Mouse (Mus musculus): Measurements from ENCODE around the gene Tmem98. TPM values are rescaled to one million over a fixed set of nuclear protein-coding genes. Genes with fewer than 3 reads are reported as not detected.

Gene Tmem98
- polyA plus RNA-seq, 1 experiment from 2014 or later = 18.2 TPM

DNA sequence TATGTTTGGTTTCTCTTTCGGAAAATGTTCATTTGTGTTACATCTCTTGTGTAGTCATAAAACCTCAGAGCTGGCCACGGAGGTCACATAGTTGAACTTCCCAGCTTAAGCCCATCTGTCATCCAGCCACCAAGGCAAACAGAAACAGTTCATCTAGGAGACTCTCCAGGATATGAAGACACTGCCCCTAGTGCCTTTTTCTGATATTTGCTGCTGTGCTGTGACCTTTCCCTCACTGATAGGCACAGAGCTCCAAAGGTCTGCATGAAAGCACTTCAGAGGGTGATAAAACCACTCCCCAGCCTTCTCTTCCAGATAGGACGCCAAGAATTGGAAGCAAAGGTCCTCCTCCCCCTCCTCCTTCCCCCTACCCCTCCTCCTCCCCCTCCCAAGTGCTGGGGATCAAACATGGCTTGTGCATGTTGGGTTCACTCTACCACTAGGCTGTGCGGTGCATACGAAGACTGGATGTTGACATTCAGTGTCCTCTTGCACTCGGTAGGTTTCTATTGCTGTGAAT, 1.4 kb upstream of the Tmem98 start:
- no peak overlapping the region for H3K9ac ChIP-seq (ENCODE audit: low read depth, low read length)
- H3K9me3 ChIP-seq (ENCODE audit: control insufficient read depth, low read length) = no peaks in the 10 kb centered on the region
- no peak overlapping the region for H3K4me2 ChIP-seq (ENCODE audit: low read length)
- no peak for ATAC-seq
- H3K27ac ChIP-seq (ENCODE audit: low read depth, low read length) = no peak overlapping the region
- no peaks in the 10 kb centered on the region for H3K27me3 ChIP-seq (replicated peaks; ENCODE audit: control insufficient read depth, insufficient read depth, low read length)
- H3K36me3 ChIP-seq (ENCODE audit: control insufficient read depth, insufficient read depth, low read length) = no peaks in the 10 kb centered on the region
- H3K4me3 ChIP-seq (ENCODE audit: low read length) = no peak overlapping the region
- WGBS = 71% methylated on average over 6 of the region's 6 CpGs
- peaks cover 10% of the 10 kb centered on the region for H3K4me1 ChIP-seq (ENCODE audit: control insufficient read depth, insufficient read depth, low read depth, low read length)

GRCm38 (mm10) chr11:80809666-80809992, 346 bp upstream of the Tmem98 start:
- peak overlapping the region; percentile 77 for H3K9ac ChIP-seq (ENCODE audit: low read depth, low read length)
- H3K9me3 ChIP-seq (ENCODE audit: control insufficient read depth, low read length) = no peaks in the 10 kb centered on the region
- peaks cover 10% of the 10 kb centered on the region for H3K4me1 ChIP-seq (ENCODE audit: control insufficient read depth, insufficient read depth, low read depth, low read length)
- 27% methylated on average over 6 of the region's 6 CpGs for WGBS
- peak overlapping the region; percentile 97 for H3K4me2 ChIP-seq (ENCODE audit: low read length)
- 0 out of 2 replicates have a peak, but pooled peaks have one; percentile 17 for ATAC-seq
- H3K27me3 ChIP-seq (replicated peaks; ENCODE audit: control insufficient read depth, insufficient read depth, low read length) = no peaks in the 10 kb centered on the region
- no peak overlapping the region for H3K27ac ChIP-seq (ENCODE audit: low read depth, low read length)
- peak overlapping the region; percentile 57; the same call in 1 of the 2 replicates for H3K4me3 ChIP-seq (ENCODE audit: low read length)
- H3K36me3 ChIP-seq (ENCODE audit: control insufficient read depth, insufficient read depth, low read length) = no peaks in the 10 kb centered on the region

- H3K4me1 ChIP-seq (ENCODE audit: control insufficient read depth, insufficient read depth, low read depth, low read length) = peaks cover 10% of the 10 kb centered on the region
- 0 out of 2 replicates have a peak overlapping the region, but pooled peaks have one; percentile 16 for H3K9ac ChIP-seq (ENCODE audit: low read depth, low read length)
- H3K9me3 ChIP-seq (ENCODE audit: control insufficient read depth, low read length) = no peaks in the 10 kb centered on the region
- H3K4me2 ChIP-seq (ENCODE audit: low read length) = peak overlapping the region; percentile 97
- ATAC-seq = no peak
- no peaks in the 10 kb centered on the region for H3K36me3 ChIP-seq (ENCODE audit: control insufficient read depth, insufficient read depth, low read length)
- WGBS = 19% methylated on average over 5 of the region's 5 CpGs
- no peaks in the 10 kb centered on the region for H3K27me3 ChIP-seq (replicated peaks; ENCODE audit: control insufficient read depth, insufficient read depth, low read length)
- peak overlapping the region; percentile 57 for H3K4me3 ChIP-seq (ENCODE audit: low read length)
- H3K27ac ChIP-seq (ENCODE audit: low read depth, low read length) = no peak overlapping the region
Measured at GRCm38 (mm10) chr11:80811156-80811555, 1.2 kb downstream of the Tmem98 start.

DNA sequence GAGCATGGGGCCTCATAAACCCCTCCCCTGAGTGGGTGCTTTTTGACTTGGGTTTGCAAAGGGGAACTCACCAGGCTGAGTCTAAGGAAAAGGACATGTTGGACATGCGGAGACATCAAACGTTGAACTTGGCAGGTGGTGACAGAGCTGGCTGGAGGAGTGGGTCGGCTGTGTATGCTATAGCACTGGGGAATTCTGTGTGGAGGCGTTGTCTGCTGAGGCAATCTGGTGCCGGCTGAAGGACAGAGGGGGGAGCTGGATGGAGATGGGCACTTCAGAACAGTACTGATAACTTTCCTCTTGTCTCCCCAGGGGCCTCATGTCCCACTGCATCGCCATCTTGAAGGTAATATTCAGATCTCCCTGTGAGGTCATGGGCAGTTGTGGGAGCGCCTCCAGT, 5.4 kb downstream of the Tmem98 start:
- Histone ChIP-seq H3K36me3 (ENCODE audit: control insufficient read depth, insufficient read depth, low read length) (no peaks in the 10 kb centered on the region), H3K27me3 (replicated peaks; ENCODE audit: control insufficient read depth, insufficient read depth, low read length) (no peaks in the 10 kb centered on the region), H3K4me2 (ENCODE audit: low read length) (no peak overlapping the region), H3K4me3 (ENCODE audit: low read length) (no peak overlapping the region), H3K27ac (ENCODE audit: low read depth, low read length) (no peak overlapping the region), H3K4me1 (ENCODE audit: control insufficient read depth, insufficient read depth, low read depth, low read length) (peaks cover 10% of the 10 kb centered on the region), H3K9me3 (ENCODE audit: control insufficient read depth, low read length) (no peaks in the 10 kb centered on the region), H3K9ac (ENCODE audit: low read depth, low read length) (no peak overlapping the region)
- no peak for ATAC-seq
- 85% methylated on average over 7 of the region's 7 CpGs for WGBS

GRCm38 (mm10) chr11:80818060-80818697, 8.2 kb downstream of the Tmem98 start:
- 0 out of 2 replicates have a peak, but pooled peaks have one; percentile 42 for ATAC-seq
- WGBS = 47% methylated on average over 11 of the region's 11 CpGs

DNA sequence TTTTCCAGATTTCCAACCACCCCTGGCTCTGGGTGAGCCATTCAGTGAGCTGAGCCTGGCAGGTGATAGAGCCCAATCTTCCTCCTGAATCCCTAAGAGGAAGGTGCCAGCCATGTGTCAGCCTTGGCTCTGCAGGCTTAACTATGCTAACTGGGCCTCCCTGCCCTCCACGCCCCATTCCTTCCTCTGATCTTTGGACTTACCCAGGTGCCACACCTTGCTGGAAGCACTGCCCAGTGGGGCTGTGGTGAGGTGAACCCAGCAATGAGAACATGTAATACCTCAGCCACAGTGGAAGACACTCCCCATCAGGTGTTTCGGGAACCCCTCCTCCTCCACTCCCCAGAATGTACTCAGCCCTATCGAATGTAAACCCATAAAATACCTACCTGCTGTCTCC, 10.1 kb downstream of the Tmem98 start:
- WGBS = 96% methylated on average over 3 of the region's 3 CpGs
- Histone ChIP-seq H3K4me1 (ENCODE audit: control insufficient read depth, insufficient read depth, low read depth, low read length) (peaks cover 6% of the 10 kb centered on the region; the same call in 1 of the 2 replicates), H3K4me3 (ENCODE audit: low read length) (no peak overlapping the region), H3K36me3 (ENCODE audit: control insufficient read depth, insufficient read depth, low read length) (no peaks in the 10 kb centered on the region), H3K9me3 (ENCODE audit: control insufficient read depth, low read length) (no peaks in the 10 kb centered on the region), H3K27me3 (replicated peaks; ENCODE audit: control insufficient read depth, insufficient read depth, low read length) (no peaks in the 10 kb centered on the region), H3K27ac (ENCODE audit: low read depth, low read length) (no peak overlapping the region), H3K4me2 (ENCODE audit: low read length) (no peak overlapping the region), H3K9ac (ENCODE audit: low read depth, low read length) (no peak overlapping the region)
- no peak for ATAC-seq

More at GRCm38 (mm10) chr11:80818060-80818697, 8.2 kb downstream of the Tmem98 start:
- Histone ChIP-seq H3K4me1 (ENCODE audit: control insufficient read depth, insufficient read depth, low read depth, low read length) (peaks cover 6% of the 10 kb centered on the region; the same call in 1 of the 2 replicates), H3K27me3 (replicated peaks; ENCODE audit: control insufficient read depth, insufficient read depth, low read length) (no peaks in the 10 kb centered on the region), H3K4me3 (ENCODE audit: low read length) (no peak overlapping the region), H3K9ac (ENCODE audit: low read depth, low read length) (no peak overlapping the region), H3K4me2 (ENCODE audit: low read length) (no peak overlapping the region), H3K27ac (ENCODE audit: low read depth, low read length) (no peak overlapping the region), H3K36me3 (ENCODE audit: control insufficient read depth, insufficient read depth, low read length) (no peaks in the 10 kb centered on the region), H3K9me3 (ENCODE audit: control insufficient read depth, low read length) (no peaks in the 10 kb centered on the region)

DNA sequence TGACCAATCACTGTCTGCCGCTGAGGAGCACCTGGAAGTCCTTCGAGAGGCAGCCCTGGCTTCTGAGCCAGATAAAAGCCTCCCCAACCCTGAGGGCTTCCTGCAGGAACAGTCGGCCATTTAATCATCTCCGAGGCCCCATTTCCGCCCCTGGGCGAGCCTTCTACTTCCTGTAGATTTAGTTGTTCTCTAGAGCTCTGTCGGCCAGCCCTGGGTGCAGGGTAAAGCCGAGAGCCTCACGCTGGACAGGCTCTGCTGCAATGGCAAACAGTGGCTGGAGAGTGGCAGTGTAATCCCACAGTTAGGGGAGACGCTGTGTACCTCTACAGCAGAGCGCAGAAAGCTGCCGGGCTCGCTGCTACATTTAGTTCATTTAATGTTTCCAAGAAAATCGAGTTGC, 11.3 kb downstream of the Tmem98 start:
- no peak overlapping the region for H3K27ac ChIP-seq (ENCODE audit: low read depth, low read length)
- H3K4me1 ChIP-seq (ENCODE audit: control insufficient read depth, insufficient read depth, low read depth, low read length) = peaks cover 6% of the 10 kb centered on the region; the same call in 1 of the 2 replicates
- H3K9me3 ChIP-seq (ENCODE audit: control insufficient read depth, low read length) = no peaks in the 10 kb centered on the region
- no peaks in the 10 kb centered on the region for H3K27me3 ChIP-seq (replicated peaks; ENCODE audit: control insufficient read depth, insufficient read depth, low read length)
- WGBS = 57% methylated on average over 14 of the region's 14 CpGs
- no peak overlapping the region for H3K4me2 ChIP-seq (ENCODE audit: low read length)
- no peak overlapping the region for H3K4me3 ChIP-seq (ENCODE audit: low read length)
- no peak overlapping the region for H3K9ac ChIP-seq (ENCODE audit: low read depth, low read length)
- ATAC-seq = peak; percentile 83
- no peaks in the 10 kb centered on the region for H3K36me3 ChIP-seq (ENCODE audit: control insufficient read depth, insufficient read depth, low read length)

DNA sequence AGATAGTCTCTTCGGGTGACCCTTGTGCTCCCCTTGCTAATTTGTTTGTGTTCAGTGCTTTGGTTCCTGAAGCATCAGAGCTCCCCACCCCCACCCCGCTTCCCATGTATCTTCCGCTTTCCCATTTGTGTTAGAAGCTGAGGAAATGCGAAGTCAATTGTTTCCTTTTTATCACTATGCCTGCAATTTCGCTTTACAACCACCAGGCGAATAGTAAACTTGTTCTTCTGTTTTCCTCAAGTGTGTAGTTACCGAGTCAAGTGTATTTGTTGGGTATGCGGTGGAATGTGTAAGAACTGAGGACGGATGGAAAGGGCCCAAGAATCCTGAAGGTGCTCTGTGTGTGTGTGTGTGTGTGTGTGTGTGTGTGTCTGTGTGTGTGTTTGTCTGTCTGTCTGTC, 11.8 kb downstream of the Tmem98 start:
- ATAC-seq = no peak
- no peaks in the 10 kb centered on the region for H3K27me3 ChIP-seq (replicated peaks; ENCODE audit: control insufficient read depth, insufficient read depth, low read length)

DNA sequence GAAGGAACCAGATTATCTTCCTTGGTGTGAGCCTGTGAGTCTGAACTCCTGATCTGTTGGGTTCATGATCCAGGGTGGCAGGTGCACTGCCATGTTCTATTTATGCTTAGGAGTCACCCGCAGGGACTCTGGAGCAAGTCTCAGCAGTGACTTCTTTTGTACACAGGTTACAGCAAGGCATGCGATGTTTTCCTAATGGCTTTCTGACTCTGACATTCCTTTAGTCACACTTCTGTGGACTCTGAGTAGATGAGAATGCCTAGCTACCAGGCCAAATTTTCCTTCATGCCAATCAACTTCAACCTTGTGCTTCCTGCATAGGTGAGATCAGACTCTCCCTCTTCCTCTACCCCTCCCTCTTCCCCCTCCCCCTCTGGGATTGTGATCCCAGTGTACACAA, 25.4 kb downstream of the Tmem98 start:
- no peak overlapping the region for H3K4me3 ChIP-seq (ENCODE audit: low read length)
- H3K4me1 ChIP-seq (ENCODE audit: control insufficient read depth, insufficient read depth, low read depth, low read length) = no peaks in the 10 kb centered on the region
- H3K4me2 ChIP-seq (ENCODE audit: low read length) = no peak overlapping the region
- no peak for ATAC-seq
- 66% methylated on average over 2 of the region's 2 CpGs for WGBS
- H3K27me3 ChIP-seq (replicated peaks; ENCODE audit: control insufficient read depth, insufficient read depth, low read length) = no peaks in the 10 kb centered on the region
- no peaks in the 10 kb centered on the region for H3K9me3 ChIP-seq (ENCODE audit: control insufficient read depth, low read length)
- H3K36me3 ChIP-seq (ENCODE audit: control insufficient read depth, insufficient read depth, low read length) = no peaks in the 10 kb centered on the region
- H3K27ac ChIP-seq (ENCODE audit: low read depth, low read length) = no peak overlapping the region
- no peak overlapping the region for H3K9ac ChIP-seq (ENCODE audit: low read depth, low read length)

More for the DNA sequence above, 11.8 kb downstream of the Tmem98 start:
- Histone ChIP-seq H3K9me3 (ENCODE audit: control insufficient read depth, low read length) (no peaks in the 10 kb centered on the region), H3K4me3 (ENCODE audit: low read length) (no peak overlapping the region), H3K4me2 (ENCODE audit: low read length) (no peak overlapping the region), H3K36me3 (ENCODE audit: control insufficient read depth, insufficient read depth, low read length) (no peaks in the 10 kb centered on the region), H3K27ac (ENCODE audit: low read depth, low read length) (no peak overlapping the region), H3K9ac (ENCODE audit: low read depth, low read length) (no peak overlapping the region), H3K4me1 (ENCODE audit: control insufficient read depth, insufficient read depth, low read depth, low read length) (peaks cover 6% of the 10 kb centered on the region; the same call in 1 of the 2 replicates)
- WGBS = 88% methylated on average over 9 of the region's 9 CpGs
